Mouse (Mus musculus): ENCODE results near the gene Nek2. TPM values are rescaled to one million over a fixed set of nuclear protein-coding genes. Genes with fewer than 3 reads are reported as not detected.

The Nek2 gene
- 1 to 10 TPM; 1.9 to 4.1 TPM for total RNA-seq (2021)
- long read RNA-seq, experiment 1, transcript Nek2-201 (8 exons, 3,227 nt): major isoform, 9 of 10 reads
- long read RNA-seq, experiment 1, partial matches to known transcripts: 0 of 10 reads
- long read RNA-seq, experiment 1, other reads (novel, unspliced or antisense): 1 of 10 reads
- long read RNA-seq, experiment 2, partial matches to known transcripts: 0 of 1 reads
- long read RNA-seq, experiment 2, other reads (novel, unspliced or antisense): 0 of 1 reads

DNA sequence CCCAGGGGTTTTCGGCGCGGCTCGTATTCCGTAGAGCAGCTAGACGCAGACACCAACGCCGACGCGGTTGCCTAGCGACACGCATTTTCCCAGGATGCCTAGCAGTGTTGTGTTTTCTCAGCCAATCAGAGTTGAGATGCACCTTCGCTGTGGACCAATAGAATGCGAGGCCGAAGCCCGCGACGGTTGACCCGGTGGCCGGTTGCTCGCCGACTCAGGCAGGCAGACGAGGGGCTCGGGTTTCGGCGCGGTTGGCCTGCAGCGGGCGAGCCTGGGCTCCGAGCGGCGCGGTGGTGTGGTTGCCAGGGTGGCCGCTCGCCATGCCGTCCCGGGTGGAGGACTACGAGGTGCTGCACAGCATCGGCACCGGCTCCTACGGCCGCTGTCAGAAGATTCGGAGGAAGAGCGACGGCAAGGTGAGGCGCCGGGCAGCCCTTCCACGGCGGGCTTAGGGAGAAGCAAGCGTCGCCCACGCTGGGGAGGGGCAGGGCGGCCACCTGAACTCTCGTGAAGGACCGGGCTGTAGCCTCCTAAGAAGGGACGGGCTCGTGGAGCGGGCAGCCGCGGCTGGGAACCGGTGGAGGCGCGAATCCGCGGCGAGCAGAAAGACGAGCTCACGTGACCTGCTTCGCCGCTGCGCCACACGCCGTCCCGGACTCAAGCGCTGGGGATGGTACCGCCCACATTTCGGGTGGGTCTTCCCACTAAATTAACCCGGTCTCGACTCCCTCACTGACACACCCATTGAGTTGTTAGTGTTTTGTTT, at the start of gene Nek2:
Gene Nek2, plus strand, starts transcription at position 119 of the 766 bp plus-strand sequence.
- peak; percentile 97 to 98 for DNase-seq

DNA sequence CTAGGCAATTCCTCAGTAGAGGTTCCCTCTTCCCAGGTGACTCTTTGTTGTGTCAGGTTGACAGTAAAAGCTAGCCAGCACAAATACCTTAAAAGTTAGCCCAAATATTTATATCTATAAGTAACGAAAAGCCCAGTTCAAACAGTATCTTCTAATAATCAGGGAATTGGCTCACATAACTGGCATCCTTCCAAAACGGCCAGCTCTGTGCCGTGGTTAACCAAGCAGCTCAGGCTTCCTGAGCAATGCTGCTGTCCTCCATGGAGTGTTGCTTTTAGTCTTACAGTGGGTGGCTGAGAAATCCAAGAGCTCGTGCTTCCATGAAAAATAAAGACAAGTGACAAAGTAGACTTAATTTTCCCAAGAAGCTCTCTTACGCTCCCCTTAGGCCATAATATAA, 47.1 kb upstream of the Nek2 start:
- DNase-seq: peak; percentile 25 to 27

DNA sequence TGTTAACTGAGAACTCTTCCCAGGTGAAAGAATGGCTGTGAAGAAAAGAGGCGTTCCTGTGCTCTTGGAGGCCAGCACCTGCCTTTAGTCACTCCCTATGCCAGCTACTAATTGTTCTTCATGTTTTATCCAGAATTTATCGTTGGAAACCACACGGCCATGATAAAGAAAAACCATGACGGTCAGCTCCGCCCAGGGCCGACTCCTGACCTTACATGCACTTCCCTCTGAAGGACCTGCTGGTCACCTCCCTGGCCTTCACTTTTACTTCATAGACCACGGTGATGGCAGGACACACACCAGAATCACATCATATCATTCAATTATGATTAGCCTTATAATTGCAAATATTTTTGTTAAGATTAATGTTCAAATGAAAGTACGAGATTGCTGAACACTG, 46.1 kb upstream of the Nek2 start:
- DNase-seq: no peak

DNA sequence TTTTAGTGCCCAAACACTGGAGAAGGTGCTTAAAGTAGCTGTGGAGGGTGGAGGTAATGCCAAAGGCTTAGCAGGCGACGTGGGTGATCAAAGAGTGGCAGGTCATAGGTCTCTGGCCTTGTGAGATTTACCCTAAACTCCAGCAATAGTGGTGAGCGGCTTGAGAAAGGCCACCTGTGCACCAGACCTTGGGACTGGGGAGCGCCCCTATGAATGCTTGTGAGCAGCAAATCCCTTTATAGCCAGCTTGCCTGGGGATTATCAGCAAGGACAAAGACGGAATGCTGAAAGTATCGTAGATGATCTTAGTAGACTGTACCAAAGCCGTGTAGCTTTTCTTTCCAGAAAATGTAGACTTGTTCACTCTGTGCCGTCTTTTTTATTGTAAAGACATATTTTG, 43.7 kb upstream of the Nek2 start:
- DNase-seq: no peak

DNA sequence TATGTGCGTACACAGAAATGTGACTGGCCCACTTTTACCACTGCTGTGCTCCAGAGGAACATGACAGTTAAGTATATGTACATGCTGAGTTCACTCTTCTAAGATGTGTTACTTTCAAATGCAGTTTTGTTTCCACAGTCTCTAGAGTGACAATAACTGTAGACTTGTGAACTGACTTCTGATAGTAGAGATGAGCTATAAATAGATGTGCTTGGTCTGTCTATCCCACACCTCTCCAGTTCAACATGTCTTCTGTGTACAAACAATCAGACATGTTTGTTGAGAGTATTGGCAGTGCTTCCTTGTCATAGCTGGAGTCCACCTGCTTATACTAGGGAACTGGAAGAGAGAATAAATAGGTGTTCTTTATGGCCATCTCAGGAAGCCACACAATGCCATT, 40.8 kb upstream of the Nek2 start:
- no peak for DNase-seq

DNA sequence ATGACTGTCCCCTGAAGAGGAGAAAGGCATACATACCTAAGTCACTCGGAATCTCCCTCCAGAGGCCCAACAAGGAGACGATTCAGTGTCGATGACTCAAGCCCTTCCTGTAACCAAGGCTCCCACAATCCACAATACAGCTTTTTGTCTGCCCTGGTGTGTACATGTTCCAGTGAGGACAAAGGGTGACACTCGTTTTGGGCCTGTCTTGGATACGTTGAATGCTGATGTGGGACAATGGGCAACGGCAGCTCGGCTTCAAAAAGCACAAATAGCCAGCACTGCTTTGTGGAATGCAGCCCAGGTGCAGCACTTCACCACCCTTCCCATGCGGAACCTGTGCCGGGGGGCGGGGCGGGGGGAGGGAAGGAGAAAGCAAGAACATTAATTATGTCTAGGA, 36.1 kb upstream of the Nek2 start:
- no peak for DNase-seq

DNA sequence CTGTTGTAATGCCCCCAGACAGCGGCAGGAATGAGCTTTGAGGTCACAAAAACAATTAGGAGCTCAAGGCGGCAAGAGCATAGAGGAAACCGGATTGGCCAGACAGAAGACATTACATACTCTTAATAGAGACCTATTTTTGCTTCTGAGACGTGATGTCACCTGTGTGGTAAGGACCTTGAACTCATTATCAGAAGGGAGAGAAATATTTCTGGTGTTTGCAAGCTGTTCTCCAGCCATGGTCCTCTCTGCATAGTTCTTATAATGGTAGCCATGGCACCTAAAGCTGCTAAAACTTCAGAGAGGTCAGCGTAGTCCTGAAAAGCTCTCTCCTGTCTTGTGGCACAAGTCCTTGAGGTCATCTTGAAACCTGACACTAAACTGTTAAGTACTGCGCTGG, 35.0 kb upstream of the Nek2 start:
- no peak for DNase-seq

DNA sequence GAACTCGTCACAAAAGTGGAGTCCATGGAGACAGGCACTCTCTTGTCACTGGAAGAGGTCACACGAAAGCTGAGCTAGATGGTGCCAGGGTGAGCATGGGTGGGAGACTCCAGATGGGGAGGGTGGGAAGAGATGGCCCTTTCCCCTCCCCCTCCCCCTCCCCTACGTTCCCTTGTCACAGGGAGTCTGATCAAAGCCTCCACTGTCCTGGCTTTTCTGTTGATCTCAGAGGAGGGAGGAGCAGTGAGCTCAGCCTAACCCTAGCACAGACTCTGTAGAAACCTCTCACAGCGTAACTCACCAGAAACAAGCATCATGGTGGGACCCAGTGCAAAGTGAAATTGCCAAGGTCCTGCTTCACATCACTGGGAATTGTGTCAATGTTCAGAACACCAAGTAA, 33.9 kb upstream of the Nek2 start:
- no peak for DNase-seq

DNA sequence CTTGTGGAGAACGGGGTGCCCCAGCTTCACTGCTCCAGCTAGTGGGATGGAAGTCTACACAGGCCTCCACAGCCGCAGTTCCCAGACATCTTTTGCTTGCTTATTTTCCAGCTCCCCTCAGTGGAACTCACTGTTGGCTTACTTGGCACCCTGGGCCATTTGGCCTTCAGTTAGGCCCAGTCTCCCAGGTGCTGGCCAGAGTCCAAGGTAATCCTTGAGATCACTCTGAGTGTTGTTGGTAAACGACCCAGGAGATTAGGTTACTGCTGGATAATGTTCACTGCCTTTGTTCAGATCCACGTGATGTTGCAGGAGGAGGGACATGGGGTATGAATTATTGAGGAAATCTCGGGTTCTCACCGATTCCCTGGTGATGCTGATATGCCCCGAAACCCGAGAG, 28.3 kb upstream of the Nek2 start:
- DNase-seq: peak; percentile 59 to 62

DNA sequence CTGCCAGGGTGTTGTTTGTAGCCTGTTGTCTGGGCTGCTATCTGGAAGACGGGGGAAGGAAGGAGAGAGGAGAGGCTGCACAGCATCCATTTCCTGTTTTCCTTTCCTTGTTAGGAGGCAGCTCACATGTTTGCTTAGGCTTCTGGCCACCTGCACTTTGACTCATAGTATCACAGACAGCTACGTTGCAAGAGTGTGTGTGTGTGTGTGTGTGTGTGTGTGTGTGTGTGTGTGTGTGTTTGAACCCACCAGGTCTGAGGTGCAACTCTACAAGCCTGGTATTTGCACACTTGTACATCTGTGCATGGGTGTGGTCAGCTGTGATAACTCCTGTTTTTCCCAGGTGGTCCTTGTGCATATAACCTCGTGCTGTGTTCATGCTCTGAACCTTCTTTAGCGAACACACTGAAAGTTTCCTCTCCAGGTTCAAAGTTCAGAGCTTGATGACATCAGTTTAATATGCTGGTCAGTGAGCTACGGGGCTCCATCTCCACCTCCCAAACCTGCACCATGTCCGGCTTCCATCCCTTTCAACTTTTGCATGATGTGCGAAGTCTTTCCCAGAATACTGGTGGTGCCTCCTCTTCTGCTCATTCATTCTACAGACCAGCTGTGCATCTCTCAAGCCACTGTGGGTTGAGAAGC, 27.2 kb upstream of the Nek2 start:
- no peak for DNase-seq

DNA sequence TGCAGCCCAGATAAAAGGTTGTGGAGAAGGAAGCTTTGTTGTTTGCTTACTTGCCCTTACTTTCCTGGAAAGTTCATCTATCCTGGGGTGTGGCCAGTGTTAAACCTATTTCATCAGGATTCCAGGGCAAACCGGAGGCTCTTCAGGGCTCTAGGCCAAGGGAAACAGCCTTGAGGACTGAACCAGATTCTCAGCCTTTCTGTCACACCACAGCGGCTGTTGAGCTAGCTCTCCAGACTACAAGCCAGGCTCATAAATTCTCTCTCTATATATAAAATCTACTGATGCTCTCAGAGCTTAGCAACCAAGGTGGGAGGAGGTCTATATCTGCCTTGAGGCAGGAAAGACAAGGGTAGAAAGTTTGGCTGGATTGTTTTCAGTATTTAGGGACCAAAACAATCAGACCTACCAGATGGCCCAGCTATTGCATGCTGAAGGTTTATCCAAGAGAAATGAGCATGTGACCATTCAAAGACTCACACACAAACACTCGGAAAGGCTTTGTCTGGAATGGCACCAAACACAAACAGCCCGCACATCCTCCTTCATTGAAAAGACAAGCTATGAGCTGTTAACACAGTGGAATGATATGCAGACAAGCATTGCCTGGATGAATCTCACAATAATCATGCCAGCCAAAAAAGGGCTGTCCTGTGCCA, 24.9 kb upstream of the Nek2 start:
- DNase-seq: no peak

DNA sequence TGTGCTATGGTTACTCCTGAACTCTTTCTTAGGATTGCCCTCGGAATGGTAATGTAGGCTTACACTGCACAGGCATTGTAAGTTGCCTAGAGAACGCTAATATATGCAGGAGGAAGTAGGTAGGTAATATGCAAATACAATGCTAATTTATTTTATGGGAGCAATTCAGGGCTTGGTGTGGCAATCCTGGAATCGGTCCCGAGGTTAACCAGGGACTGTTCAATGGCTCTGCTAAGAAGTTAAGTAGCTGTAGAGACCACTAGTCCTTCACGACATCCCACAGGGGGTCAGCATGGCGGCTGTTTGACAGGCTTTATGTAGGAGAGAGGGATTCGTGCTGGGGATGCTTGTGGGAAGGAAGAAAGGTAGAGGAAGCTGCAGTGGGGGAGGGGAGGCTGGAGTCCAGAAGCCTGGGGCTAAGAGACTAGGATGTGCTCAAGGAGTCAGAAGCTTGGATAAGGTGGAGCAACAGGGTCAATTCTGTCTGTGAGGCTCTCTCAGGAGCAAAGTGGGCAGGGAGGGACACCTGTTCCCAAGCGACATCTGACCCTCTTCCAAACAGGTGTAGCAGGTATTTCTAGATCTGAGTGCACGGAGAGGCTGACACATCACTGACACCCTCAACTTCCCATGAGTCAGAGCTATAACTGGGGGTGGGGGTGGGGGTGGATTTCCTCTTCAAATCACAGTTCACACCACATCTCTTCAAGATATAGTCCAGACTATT, 19.0 kb upstream of the Nek2 start:
- DNase-seq: no peak

DNA sequence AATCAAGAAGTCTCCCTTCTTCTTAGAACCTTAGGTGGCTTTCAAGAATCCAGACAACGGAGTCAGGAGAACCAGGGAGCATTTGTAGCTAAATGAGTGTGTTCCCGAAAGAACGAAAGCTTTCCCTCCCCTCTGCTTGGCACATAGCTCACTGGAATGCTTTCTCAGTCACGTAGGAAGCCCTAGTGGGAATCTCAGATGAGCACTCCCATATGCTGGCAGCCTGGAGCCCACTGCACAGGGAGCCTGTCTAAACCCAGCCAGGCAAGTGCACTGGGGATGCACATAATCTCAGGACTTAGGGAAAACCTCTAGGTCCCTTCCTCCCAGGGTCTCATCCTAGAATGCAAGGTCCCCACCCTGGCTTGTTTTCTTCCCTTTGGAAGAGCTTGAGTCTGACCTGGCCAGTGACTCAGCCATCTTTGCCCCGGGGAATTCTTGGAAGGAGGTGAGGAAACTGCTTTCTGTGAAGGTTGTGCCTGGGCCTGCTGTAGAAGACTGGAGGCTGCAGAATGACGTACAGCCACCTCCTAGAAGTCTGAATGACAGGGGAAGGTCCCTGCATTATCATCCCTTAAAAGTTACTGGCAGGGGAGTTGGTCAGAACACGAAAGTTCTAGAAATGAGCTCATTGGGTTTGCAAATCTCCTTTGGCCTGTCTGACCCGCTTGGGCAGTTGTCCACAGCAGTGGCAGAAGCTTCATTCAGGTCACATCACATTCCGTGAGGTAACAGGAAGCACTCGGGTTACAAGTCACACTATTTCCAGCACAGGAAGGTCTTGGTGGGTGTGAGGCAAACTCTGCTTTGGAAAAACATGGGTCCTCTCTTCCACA, 18.2 kb upstream of the Nek2 start:
- DNase-seq: no peak

DNA sequence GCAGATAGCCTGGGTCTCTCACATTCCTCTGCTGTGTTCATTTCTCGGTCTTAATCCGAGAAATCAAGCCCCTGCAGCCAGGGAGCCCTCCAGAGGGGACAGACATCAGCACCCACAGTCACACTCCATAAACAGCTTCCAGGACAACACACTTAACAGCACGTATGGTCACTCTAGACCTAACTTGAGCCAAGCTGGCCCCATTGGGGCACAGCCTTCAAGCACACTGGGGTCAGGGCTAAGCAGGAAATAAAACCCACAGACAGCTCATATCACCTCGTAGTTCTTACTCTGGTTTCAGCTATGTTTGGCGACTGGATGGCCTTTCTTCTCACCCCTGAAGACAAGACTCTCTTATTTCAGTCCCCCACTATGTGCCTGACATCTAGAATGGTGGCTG, 16.5 kb upstream of the Nek2 start:
- no peak for DNase-seq

DNA sequence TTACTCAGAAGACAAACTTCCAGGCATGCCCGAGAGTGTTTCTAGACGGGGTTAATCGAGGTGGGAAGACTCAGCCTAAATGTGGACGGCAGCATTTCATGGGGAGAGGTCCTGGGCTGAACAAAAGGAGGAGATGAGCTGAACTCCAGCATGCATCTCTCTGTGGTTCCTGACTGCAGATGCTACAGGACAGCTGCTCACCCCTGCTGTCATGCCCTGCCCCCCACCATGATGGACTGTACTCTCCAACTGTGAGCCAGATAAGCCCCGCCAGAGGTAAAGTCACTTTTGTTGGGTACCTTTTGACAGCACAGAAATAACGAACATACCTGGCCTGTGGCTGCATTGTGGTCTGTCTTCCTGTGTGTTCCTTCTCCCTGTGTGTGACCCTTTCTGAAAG, 15.5 kb upstream of the Nek2 start:
- no peak for DNase-seq

DNA sequence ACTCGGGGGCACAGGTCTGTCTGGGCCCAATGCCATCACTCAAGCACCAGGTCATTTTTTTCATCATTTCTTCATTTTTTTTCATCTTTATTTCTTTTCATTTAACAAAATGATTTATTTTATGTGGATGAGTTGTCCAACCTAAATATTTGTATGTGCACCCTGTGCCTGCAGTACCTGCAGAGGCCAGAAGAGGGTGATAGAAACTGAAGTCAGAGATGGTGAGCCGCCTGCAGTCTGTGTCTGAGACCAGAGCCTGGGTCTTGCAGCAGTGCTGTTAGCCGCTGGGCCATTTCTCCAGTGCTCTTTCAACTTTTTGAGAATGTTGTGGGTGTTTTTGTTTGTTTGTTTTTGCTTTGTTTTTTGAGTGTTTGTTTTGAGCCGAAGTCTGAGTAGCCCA, 14.5 kb upstream of the Nek2 start:
- no peak for DNase-seq

DNA sequence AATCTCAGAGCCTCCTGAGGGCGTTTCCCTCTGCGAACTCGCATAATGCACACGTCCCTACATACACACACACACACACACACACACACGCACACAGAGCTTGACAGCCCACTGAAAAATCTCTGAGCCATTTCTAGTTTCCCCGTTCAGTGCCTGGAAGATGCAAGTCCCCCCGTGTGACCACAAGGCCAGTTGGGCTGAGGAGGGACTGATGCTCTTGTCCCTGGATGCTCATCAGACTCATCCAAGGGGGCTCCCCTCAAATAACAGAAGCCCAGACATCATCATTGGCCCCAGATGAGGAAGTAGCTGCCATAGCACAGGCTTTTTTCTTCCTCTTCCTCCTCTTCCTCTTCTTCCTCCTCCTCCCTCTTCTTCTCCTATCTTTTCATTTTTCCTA, 13.3 kb upstream of the Nek2 start:
- no peak for DNase-seq

DNA sequence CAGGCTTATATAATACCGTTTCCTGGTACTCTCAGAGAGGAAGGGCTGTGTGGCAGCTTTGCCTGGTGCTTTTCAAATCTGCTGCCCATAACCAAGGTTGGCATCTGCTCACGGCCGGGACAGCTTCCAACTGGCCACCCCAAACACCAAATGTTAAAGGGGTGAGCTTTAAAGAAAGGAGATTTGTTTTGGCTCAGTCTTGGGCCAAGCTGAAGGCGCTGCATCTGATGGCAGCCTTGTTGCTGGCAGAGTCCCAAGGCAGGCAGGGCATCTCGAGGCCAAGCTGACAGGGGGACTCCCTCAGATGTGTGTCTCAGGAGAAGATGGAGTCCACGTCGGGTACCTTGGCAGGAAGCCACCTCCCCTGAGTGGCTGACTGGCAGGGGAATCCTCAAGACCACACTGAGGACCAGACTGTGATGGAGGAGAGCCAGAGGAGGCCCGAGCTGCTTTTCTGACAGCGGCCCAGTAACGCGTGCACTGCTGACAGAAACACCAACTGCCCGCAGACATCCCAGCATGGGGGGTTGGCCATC, 12.5 kb upstream of the Nek2 start:
- DNase-seq: peak; percentile 32 to 58

DNA sequence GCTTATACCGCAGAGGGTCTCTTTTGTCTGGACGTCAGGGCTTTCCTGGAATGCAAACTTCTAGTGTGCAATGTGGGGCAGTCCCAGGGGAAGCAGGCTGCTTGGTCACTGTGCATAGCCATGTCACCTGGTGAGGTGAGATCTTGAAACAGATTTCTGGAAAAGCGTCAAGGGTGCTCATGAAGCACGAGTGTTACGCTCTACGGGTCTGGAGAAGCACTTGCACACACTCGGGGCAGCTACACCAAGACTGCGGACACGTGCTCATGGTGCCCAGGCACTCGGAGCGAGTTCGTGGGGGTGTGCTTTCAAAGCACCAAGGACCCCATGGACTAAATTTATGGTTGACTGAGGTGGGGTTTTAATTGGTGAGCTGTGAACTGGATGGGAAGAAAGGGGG, 9.5 kb upstream of the Nek2 start:
- DNase-seq: no peak

DNA sequence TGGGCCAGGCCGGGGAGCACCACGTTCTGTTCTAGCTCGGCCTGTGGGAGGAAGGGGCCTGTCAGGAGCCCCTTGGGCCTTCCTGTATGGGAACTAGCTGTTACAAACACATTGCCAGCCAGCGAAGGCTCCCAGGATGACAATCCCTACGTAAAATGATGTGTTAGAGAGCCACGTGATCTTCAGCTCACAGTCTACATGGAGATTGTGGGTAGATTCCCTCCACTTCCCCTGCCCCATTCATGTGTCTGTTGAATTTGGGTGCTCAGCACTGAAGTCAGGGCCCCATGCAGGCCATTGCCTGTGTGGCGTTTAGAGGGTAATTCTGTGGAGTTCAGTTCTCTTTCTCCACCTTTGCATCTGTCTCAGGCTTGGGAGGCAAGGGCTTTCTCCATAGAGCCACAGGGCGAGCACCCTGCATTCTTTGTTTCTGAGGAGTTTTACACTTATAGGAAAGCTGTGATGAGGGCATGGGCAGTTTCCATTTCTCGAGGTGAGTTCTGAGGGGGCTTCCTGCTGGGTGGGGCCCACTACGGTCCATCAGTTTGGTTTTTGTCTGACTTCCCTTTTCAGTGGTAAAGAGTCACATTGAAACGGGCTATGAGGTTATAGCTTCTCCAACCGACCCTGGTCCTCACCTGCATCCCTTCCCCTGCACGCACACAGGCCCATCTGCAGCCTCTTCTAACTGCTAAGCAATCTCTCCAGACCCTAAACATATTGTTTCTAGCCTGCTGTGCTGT, 8.1 kb upstream of the Nek2 start:
- no peak for DNase-seq
